Mouse (Mus musculus) testis, postnatal 14 days (tissue): ENCODE results near the gene Ap1b1.

Source experiments
- DNase-seq: peaks from one replicate; pipeline ENCODE4 v3.0.0; 2021; ENCODE audit warnings: low spot score

Ap1b1 gene

DNA sequence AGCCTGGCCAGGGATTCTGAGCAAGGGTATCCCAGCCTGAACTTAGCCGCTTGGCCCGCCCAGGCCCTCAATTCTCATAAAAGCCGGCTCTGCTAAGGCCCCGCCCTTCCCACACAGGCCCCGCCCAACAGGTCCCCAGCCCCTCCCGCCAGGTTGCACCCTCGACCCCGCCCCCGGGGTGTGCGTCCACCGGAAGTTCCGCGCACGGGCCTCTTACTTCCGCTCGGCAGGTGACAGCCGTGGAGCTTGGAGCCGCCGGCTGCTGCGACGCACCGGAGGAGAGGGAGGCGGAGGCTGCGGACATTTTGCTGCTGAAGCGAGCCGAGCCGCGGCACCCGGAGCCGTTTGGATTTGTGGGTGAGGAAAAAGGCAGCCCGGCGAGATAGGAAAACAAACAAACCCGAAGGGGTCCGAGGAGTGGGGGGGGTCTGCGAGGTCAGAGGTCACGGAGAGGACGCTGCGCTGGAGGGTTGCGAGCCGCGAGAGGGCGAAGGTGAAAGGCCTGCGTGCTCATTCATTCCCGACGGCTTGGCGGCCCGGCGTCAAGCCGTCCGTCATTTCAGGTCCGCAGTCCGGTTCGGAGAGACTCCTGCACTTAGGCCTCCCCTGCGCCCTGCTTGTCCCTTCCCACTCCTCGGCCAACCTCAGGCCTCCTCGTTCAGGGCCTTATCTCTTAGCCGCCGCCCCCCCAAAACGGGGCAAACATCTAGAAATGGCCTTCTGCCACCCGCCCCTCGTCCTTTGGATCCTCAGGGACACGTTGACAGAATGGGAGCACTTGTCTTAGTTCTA is at the start of gene Ap1b1:
Gene Ap1b1 (plus strand): TSS at position 130 of the 792 bp plus-strand sequence.
- peak; percentile 95 for DNase-seq

DNA sequence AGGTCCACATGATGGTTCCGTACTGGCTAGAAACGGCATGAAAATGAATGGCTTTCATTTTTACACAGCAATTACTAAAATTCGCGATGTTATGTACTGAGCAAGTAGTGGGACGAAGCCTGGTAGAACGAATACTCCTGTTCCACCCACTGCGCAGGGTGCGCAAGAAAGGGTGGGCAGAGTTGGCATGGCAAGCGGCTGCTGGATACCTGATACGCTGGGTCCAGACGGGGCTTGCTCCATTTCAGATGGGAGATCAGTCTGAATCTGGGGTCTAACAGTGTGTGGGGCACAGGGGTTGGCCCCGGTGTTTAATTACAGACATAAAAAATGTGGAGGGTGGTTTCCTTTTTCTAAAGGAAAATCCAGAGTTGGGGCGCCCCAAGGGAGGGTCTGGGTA is 40.1 kb upstream of the Ap1b1 start:
- no peak for DNase-seq

GRCm38 (mm10) chr11:4946947-4947812 is 39.4 kb upstream of the Ap1b1 start:
- peak; percentile 84 for DNase-seq

DNA sequence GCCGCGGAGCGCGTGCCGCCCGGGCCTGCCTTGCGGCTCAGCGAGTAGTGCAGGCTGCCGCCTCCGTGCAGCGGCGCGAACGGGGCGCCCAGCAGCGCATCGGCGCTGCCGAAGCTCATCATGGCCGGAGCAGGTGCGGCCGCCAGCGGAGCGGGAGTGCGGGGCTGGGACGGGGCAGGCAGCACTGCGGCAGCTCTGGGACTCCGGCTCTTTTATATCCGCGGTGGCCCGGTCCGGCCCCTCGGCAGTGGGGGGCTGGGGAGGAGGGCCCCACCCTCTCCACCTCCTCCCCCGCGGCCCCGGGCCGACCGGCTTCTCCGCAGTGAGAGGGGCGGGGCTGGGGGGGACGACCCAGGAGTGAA is 38.8 kb upstream of the Ap1b1 start, which contains the start of gene Nefh:
Gene Nefh (minus strand): TSS at position 252 of the 362 bp plus-strand sequence.
- peak; percentile 29 for DNase-seq

DNA sequence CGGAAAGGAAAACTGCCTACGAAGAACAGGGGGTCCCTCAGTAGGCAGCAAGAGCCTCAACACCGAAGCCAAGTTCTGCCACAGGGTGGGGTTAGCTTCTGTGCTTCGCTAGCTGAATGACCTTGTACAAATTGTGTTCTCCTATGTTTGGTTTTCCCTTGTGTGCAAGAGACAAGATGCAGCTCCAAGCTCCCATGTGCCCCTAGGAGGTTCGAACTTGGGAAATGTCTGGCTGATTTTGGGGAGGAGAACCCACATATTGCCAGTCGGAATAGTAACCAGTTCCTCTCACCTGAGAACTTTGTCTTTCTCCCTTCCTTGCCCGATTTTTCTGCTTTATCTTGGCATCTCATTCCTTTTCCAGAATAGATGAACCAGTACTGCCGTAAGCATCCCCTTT is 37.8 kb upstream of the Ap1b1 start:
- no peak for DNase-seq

GRCm38 (mm10) chr11:4949256-4950044 is 37.2 kb upstream of the Ap1b1 start:
- peak; percentile 34 for DNase-seq

DNA sequence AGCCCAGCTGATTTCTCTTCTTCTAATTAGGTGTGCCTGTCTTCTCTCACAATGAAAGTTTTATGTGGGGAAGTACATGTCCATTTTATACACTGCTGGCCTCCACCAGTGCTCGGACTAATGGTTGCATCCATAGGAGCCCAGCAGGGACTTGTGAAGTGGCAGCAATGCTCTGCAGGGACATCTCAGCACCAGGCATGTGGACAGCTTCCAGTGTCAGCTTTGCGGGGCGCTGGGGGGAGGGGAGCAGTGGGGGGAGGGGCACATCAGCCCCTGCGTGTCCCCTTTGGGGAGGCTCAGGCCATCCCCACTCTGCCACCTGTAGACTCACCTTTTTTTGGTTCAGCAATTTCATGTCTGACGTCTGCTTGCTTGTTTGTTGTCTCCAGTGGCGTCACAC is 33.2 kb upstream of the Ap1b1 start:
- DNase-seq: no peak

GRCm38 (mm10) chr11:4953918-4954317 is 32.7 kb upstream of the Ap1b1 start:
- DNase-seq: no peak

GRCm38 (mm10) chr11:4963099-4963808 is 23.4 kb upstream of the Ap1b1 start:
- DNase-seq: no peak

DNA sequence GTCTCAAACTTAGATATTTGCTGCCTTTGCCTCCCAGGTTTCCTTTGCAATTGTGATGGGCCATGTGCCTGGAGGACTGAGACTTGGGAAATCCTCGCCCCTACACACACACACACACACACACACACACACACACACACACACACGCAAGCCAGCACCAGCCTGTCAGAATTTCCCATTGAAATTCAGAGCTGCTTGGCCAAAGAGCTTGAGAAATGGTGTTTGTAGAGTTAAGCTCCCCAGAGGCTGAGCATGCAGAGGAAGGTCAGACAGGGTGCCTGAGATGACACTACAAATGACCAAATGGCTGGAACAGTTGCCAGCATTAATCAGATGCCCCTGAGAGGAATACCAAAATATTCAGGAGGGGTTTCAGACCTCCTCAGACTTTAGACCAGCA is 20.3 kb upstream of the Ap1b1 start:
- no peak for DNase-seq

DNA sequence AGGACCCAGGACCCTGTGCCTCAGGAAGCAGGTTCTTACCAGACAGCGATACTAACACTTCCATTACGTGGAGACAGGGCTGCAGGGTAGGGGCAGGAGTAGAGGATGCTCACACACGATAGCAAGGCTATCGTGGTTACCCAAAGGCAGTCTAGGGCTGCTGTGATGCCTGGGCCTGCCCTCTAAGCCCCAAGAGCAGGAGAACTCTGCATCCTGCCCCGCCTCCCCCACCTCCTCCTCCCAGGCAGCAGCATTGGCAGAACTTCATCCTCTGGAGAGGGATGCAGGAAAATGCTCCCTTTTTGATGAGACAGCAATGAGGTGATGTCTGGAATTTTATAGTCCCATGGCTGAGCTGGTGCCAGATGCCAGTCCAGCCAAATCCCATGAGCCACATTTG is 19.7 kb upstream of the Ap1b1 start:
- DNase-seq: no peak

GRCm38 (mm10) chr11:4967549-4967948 is 19.1 kb upstream of the Ap1b1 start:
- DNase-seq: no peak

DNA sequence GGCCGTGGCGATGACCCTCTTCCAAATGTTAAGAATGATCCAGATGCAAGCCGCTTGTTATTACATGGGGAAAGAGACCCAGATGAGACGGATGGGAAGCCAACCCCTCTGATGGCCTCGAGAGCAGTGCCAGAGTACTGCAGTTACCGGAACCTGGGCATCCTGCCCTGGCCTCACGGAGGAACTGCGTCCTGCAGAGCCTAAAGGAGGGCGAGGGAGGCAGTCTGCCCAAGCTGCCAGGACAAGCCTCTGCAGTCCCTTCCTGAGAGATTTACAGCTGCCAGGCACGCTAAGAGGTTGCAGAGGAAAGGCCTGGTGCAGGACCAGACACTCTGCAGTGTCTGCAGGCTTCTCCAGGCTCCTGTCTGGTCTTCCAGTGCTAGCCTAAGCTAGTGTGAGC is 18.2 kb upstream of the Ap1b1 start:
- no peak for DNase-seq

GRCm38 (mm10) chr11:4972967-4973870 is 13.4 kb upstream of the Ap1b1 start:
- no peak for DNase-seq

GRCm38 (mm10) chr11:4973871-4974256 is 12.8 kb upstream of the Ap1b1 start:
- DNase-seq: no peak

GRCm38 (mm10) chr11:4974376-4975122 is 12.1 kb upstream of the Ap1b1 start:
- DNase-seq: no peak

DNA sequence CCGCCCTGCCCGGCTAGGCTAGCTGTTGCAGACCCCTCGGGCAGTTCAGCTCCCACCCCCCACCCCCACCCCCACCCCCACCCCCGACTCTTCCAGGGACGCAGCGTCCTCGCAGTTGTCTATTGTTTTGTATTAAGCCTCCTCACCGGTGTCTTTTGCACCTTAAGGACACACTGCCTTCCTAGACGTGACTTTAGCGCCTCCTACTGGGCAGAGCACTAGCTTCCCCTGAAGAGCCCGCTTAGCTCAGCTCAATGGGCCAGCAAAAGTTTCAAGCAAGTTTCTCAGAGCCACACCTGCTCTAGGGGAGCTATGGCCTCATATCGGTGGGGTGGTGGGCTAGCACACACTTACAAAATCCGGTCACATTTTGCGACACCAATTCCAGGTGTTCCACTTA is 11.0 kb upstream of the Ap1b1 start:
- DNase-seq: peak; percentile 77

GRCm38 (mm10) chr11:4983010-4983409 is 3.6 kb upstream of the Ap1b1 start:
- peak; percentile 30 for DNase-seq

DNA sequence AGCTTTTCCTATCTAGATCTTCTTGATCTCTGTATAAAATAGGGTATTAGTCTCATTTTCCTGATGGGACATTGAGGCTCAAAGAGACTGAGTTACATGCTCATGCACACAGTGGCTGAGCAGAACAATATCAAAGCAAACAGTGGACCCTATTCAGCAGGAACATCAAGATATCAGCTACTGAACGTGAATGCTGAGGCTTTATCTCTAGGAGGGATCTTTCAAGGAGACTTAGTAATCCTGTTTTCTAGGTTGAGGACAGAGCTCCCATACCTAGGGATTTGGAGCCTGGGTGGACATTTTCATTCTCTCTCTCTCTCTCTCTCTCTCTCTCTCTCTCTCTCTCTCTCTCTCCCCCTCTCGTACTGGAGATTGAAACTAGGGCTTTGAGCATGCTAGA is 3.1 kb upstream of the Ap1b1 start:
- DNase-seq: no peak

DNA sequence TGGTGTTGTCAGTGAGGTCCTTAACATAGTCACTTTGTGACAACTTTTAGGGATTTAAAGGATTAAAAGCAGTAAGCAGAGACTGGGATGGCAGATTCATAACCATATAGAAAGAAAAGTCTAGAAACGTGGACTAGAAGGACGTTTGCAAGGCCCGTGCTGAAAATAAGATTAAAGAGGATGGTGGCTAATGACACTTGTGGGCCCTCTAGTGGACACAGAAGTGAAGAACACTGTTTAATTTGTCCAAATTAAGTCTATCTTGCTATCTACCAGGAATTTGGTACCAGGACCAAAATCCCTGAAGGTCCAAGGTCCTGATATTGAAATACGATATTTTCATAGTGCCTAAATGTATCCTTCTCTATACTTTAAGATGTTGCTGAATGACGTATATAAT is 2.4 kb upstream of the Ap1b1 start:
- no peak for DNase-seq
